Mouse (Mus musculus) lung, postnatal 25 days (tissue): ENCODE results near the gene Sf3b5.
"Not testable (repeated sequence)": the region's sequence is repeated elsewhere in the genome, so short reads cannot be mapped to it uniquely, and the experiment has no call there.

ENCODE experiments used
- DNase-seq: peaks from one replicate; pipeline ENCODE4 v3.0.0; 2022; ENCODE audit warnings: low spot score

Sf3b5 gene

GRCm38 (mm10) chr10:13007876-13008736 lies 3.0 kb downstream of the Sf3b5 start:
- DNase-seq = peak; percentile 98

DNA sequence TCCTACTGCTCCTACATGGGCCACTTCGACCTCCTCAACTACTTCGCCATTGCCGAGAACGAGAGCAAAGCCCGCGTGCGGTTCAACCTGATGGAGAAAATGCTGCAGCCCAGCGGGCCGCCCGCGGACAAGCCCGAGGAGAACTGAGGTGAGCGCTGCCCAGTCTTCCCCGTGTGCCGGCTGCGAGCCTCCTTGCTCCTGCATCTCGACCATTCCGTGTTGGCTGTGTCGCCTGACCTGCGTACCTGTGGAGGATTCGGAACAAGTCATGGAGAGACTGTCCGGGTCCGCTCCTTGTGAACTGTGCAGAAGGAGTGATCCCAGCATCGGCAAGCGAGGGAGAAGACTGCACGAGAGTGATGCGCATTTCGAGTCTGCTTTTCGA lies 3.6 kb downstream of the Sf3b5 start:
- no peak for DNase-seq

- no peak for DNase-seq
Observed at GRCm38 (mm10) chr10:13014026-13014425, 8.9 kb downstream of the Sf3b5 start.

GRCm38 (mm10) chr10:13016573-13016972 lies 11.4 kb downstream of the Sf3b5 start:
- DNase-seq = peak; percentile 82

GRCm38 (mm10) chr10:13018510-13018909 lies 13.4 kb downstream of the Sf3b5 start:
- no peak for DNase-seq

DNA sequence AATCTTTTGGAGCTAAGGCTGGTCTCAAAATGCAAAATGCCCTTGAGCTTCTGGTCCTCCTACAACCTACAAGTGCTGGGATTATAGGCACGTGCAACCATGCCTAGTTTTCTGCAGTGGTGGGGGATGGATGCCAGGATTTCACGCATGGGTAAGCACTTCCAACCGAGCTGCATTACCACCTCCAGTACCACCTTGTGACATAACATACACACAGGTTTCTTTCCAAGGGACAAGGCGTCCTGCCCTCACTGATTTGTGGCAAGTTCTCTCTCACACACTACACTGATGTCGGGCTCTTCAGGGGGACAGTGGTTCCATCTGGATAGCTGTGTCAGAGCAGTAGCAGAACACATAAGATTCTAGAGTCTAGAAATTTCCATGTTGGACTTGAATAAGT lies 13.9 kb downstream of the Sf3b5 start:
- no peak for DNase-seq

- DNase-seq = no peak
Observed at GRCm38 (mm10) chr10:13022103-13022502, 17.0 kb downstream of the Sf3b5 start.

DNA sequence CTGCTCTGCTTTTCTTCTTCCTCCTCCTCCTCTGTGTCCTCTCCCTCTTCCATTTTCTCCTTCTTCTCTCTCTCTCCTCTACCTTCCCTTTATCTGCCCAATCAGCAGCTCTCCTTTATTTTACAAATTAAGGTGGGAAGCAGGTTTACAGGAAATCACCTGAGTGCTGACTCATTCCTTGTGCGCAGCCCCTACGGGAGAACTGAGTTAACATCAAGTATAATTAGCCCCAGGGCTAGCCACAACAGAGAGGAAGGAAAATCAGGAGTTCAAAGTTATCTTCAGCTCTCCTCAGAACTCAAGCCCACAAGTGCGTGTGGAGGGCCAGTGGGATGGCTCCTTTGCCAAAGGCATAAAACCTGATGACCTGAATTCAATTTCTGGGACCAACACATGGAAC lies 18.8 kb downstream of the Sf3b5 start:
- DNase-seq = not testable (repeated sequence)

GRCm38 (mm10) chr10:13027702-13028101 lies 22.6 kb downstream of the Sf3b5 start:
- no peak for DNase-seq

DNA sequence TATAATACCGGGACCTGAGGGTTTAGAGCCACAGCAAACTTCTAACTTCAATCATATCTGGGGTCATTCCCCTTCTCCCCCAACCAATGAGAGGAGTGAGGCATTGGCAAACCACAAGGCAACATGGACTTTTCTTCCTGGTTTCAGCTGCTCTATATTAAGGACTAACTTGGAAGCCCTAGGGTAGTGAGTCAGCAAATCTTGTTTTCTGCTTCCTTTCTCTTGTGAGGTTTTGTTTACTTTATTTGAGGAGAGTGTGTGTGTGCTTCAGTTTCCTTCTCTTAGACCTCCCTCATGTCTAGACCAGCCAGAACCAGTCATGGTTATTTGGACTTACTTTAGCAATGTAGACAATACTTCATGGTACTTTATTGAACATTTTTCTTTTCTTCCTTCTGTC lies 23.1 kb downstream of the Sf3b5 start:
- DNase-seq = no peak

DNA sequence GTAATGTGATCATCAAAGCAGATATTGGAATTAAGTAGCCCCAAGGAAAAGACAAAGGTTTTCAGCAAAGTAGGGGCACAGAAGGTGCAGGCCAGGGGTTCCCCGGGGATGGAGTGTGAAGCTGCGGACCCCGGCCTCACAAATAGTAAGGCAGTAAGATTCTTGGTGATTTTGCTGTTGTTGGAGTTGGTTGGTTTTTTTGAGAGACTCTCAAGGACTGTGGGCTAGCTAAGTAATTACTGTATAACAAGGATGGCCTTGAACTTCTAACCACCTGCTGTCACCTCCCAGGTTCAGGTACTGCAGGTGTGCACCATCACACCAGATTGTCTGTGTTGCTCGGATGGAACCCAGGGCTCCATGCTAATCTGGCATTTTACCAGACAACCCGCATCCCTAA lies 24.3 kb downstream of the Sf3b5 start:
- DNase-seq = no peak

DNA sequence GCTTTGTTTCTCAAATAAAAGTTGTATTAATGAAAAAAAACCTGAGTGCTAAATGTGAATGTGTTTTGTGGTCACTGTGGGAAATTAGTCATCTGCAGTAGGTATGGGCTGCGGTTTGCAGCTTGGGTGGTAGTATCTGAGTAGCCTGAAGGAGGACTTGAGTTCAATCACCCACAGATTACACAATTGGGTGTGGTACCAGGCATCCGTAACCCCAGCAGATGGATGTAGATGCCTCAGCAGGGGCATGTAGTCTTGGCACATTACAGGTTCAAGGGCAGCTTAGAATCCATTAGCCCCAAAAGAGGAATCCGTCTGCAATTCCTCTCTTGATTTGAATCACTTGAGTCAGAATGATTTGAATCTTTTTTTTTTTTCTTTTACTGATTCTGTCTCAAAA lies 30.1 kb downstream of the Sf3b5 start:
- DNase-seq = no peak

DNA sequence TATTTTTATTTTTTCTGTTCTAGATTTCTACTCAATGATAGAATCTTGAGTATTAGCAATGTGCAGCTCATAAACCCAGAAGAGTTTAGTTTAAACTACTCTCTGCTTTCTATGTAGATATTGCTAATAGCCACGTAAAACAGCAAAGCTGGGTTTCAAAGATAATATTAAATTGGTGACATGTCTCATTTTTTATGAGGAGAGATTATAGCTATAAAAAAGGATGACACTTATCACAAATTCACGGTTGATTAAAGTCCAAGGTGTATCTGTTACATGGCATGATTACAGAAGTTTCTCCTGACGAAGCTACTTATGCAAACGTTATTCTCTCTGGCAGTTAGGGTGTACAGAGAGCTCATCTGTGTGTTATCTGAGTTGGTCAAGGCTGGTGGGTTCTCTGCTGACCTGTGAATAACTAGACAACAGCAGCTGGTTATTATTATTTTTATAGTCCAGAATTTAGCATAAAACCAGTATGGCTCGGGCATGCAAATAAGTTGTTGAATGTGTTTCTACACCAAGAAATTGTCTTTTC lies 34.6 kb downstream of the Sf3b5 start:
- DNase-seq = no peak

DNA sequence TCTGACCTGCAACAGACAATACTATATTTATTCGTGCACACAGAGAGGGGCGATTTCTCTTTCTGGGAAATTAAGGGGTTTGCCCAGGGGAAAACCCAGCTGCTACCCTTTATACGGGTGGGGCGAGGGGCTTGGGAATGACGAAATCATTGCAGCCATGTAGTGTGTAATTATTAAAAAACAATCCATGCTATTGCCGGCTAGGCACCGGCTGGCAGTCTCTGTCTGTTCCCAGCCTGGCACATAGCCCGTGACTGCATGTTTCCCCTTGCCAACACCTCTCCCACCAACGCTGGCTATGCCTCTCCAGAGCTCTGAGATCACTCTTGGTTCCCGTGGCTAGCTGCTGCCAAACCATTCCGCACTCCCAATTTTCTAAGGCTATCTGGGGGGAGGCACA lies 39.5 kb downstream of the Sf3b5 start:
- no peak for DNase-seq

DNA sequence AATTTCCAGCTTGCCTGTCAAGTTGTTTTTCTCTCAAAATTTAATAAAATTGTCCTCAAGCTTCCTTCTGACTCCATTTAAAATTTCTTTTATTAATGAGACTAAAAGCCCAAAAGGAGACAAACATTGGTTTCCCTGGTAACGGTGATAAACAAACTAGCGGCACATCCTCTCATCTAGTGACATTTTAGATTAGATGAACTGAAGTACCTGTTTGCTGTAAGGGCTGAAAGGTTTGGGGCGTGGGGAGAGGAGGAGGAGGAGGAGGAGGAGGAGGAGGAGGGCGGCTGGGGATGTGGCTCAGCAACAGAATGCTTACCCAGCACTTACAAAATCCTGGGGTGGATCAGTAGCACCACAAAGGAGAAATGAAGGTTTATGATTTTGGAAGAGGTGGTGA lies 42.7 kb downstream of the Sf3b5 start:
- DNase-seq = no peak

DNA sequence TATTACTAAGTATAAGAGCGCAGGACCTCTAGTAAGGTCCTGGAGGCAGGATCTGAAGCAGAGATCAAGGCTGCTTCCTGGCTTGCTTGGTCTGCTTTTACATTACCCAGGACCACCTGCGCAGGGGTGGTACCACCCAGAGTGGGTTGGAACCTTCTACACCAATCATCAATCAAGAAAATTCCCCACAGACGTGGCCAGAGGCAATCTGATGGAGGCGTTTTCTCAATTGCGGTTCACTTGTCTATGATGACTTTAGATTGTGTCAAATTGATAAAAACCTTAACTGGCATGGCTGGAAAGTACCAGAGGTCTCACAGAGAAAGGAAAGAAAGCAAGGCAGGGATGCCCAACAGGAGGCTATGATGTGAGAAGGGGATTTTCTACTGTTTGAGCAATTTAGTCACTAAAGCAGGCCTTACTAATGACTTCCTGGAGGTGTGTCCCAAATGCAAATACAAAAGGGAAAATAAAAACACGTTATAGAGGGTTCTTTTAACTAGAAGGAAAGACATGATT lies 51.8 kb downstream of the Sf3b5 start:
- DNase-seq = no peak
